Mouse (Mus musculus): Measurements from ENCODE around the gene AC131692.1. TPM values are rescaled to one million over a fixed set of nuclear protein-coding genes. Genes with fewer than 3 reads are reported as not detected.

The AC131692.1 gene
- polyA plus RNA-seq, 1 experiment from 2014 or later, result 0.42 TPM

DNA sequence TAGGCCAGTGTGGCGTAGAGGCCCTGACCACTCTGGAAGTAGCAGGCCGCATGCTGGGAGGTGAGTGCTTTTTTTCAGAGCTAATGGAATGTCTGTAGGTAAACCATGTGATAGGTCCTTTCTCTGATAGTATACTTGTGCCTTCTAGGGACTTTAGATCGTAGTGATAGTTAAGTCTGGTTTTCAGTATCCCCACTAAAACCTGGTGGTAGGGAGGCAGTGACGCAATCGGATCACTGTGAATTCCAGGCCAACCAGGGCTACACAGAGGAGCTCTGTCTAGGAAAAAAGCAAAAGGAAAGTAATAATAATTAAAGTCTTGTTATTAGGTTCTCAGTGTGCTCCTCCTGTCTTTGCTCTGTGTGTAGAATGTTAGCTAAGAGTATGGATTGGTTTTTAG, 35.7 kb upstream of the AC131692.1 start:
- H3K27me3 ChIP-seq, result no peaks in the 10 kb centered on the region
- no peak overlapping the region; the same call in 1 of the 2 replicates for H3K27ac ChIP-seq
- H3K4me1 ChIP-seq, result peaks cover 39% of the 10 kb centered on the region
- H3K4me2 ChIP-seq, result peak overlapping the region; percentile 84
- WGBS, result 43% methylated on average over 5 of the region's 5 CpGs
- H3K36me3 ChIP-seq (replicated peaks), result peaks cover 46% of the 10 kb centered on the region
- ATAC-seq (ENCODE audit: low FRiP score), result no peak; the same call in 1 of the 2 replicates
- H3K9me3 ChIP-seq, result no peaks in the 10 kb centered on the region
- peak overlapping the region; percentile 86 for H3K4me3 ChIP-seq (replicated peaks)
- peak overlapping the region; percentile 93 for H3K9ac ChIP-seq

DNA sequence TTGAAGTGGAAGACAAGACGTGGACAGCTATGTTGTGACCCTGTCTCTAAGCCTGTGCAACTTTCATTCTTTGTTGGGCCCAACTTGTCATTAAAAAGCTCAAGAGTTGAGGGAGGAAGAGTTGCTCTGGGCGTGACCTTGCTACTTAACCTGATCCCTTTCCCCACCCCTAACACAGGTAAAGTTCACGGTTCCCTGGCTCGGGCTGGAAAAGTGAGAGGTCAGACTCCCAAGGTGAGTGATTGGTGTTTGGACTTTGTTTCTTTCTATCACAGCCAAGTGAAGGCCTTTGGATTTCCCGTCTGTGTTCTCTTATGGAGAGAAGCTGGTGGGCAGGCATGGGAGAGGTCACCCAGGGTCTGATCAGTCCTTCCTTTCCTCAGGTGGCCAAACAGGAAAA, 35.3 kb upstream of the AC131692.1 start:
- peak overlapping the region; percentile 86 for H3K4me3 ChIP-seq (replicated peaks)
- H3K27ac ChIP-seq, result no peak overlapping the region
- H3K9me3 ChIP-seq, result no peaks in the 10 kb centered on the region
- ATAC-seq (ENCODE audit: low FRiP score), result no peak
- no peaks in the 10 kb centered on the region for H3K27me3 ChIP-seq
- peak overlapping the region; percentile 84 for H3K4me2 ChIP-seq
- H3K4me1 ChIP-seq, result peaks cover 41% of the 10 kb centered on the region
- WGBS, result 88% methylated on average over 5 of the region's 5 CpGs
- peak overlapping the region; percentile 93; the same call in 1 of the 2 replicates for H3K9ac ChIP-seq
- peaks cover 41% of the 10 kb centered on the region for H3K36me3 ChIP-seq (replicated peaks)

- ATAC-seq (ENCODE audit: low FRiP score), result peak; percentile 51
- peak within 1 kb of the TSS; percentile 98 for H3K9ac ChIP-seq
- peaks cover 41% of the 10 kb centered on the region for H3K4me1 ChIP-seq
- peak within 1 kb of the TSS; percentile 100 for H3K4me2 ChIP-seq
- H3K27ac ChIP-seq, result peak within 1 kb of the TSS; percentile 97
- WGBS, result under 1% methylated on average over 58 of the region's 58 CpGs
- no peaks in the 10 kb centered on the region for H3K27me3 ChIP-seq
- H3K4me3 ChIP-seq (replicated peaks), result peak within 1 kb of the TSS; percentile 89
- H3K9me3 ChIP-seq, result no peaks in the 10 kb centered on the region
- peaks cover 22% of the 10 kb centered on the region for H3K36me3 ChIP-seq (replicated peaks)
Measured at GRCm38 (mm10) chr19:6061021-6061533, 33.1 kb upstream of the AC131692.1 start, which contains the start of gene Znhit2. Znhit2 (plus strand) TSS chr19:6061192.

DNA sequence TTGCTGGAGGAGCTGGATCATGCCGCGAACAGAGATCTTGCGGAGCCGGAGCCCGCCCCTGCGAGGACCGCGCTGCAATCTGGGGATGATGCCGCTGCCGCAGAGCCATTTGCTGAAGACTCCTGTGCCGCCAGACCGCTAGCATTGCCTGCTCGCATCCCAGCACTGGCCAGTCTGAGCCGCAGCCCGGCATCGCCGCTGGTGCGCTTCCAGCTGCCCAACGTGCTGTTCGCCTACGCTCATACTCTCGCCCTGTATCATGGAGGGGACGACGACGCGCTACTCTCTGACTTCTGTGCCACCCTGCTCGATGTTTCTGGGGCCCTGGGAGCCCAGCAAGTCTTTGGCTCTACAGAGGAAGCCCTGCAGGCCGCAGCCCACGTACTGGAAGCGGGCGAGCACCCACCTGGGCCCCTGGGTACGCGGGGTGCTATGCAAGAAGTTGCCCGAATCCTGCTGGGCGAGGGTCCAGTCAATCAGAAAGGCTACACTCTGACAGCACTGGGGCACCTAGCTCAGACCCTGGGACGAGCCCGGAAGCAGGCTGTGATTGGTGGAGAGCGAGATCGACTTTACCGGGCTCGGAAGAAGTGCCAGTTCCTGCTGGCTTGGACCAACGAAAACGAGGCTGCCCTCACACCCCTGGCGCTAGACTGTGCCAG, 32.4 kb upstream of the AC131692.1 start:
- peak overlapping the region; percentile 98 for H3K9ac ChIP-seq
- peaks cover 41% of the 10 kb centered on the region for H3K4me1 ChIP-seq
- ATAC-seq (ENCODE audit: low FRiP score), result no peak
- H3K4me3 ChIP-seq (replicated peaks), result peak overlapping the region; percentile 89
- no peaks in the 10 kb centered on the region for H3K27me3 ChIP-seq
- H3K4me2 ChIP-seq, result peak overlapping the region; percentile 100
- no peaks in the 10 kb centered on the region for H3K9me3 ChIP-seq
- H3K36me3 ChIP-seq (replicated peaks), result peaks cover 22% of the 10 kb centered on the region
- H3K27ac ChIP-seq, result peak overlapping the region; percentile 97
- WGBS, result 2% methylated on average over 44 of the region's 44 CpGs

DNA sequence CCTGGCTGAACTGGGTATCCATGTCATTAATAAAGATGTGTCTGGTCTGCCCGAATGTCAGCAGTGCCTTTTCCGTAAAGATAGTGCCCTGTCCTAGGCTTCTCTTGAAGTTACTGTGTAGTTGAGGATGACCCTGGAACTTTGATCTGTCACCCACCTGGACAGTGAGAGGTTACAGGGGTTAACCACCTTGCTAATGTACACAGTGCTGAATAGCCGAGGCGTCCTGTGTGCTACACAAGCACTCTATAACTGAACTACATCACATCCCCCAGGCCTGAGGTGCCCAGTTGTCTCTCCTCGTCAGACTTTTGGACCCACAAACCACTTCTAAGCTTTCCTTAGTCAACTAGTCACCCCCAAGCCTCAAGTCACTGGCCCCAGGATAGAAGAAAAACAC, 31.8 kb upstream of the AC131692.1 start:
- Histone ChIP-seq H3K36me3 (replicated peaks) (peaks cover 22% of the 10 kb centered on the region), H3K27me3 (no peaks in the 10 kb centered on the region), H3K27ac (peak overlapping the region; percentile 97; the same call in 1 of the 2 replicates), H3K4me2 (peak overlapping the region; percentile 100), H3K4me3 (replicated peaks) (peak overlapping the region; percentile 89), H3K9ac (peak overlapping the region; percentile 98), H3K4me1 (peaks cover 44% of the 10 kb centered on the region), H3K9me3 (no peaks in the 10 kb centered on the region)
- ATAC-seq (ENCODE audit: low FRiP score), result no peak
- 80% methylated on average over 5 of the region's 5 CpGs for WGBS

- Histone ChIP-seq H3K27ac (no peak overlapping the region), H3K4me1 (peaks cover 50% of the 10 kb centered on the region), H3K9me3 (no peaks in the 10 kb centered on the region), H3K4me3 (replicated peaks) (no peak overlapping the region), H3K27me3 (no peaks in the 10 kb centered on the region), H3K4me2 (peak overlapping the region; percentile 19), H3K9ac (0 out of 2 replicates have a peak overlapping the region, but pooled peaks have one; percentile 98), H3K36me3 (replicated peaks) (peaks cover 22% of the 10 kb centered on the region)
- 85% methylated on average over 6 of the region's 6 CpGs for WGBS
- no peak for ATAC-seq (ENCODE audit: low FRiP score)
Measured at GRCm38 (mm10) chr19:6063081-6063480, 31.1 kb upstream of the AC131692.1 start.

GRCm38 (mm10) chr19:6066571-6066970, 27.6 kb upstream of the AC131692.1 start:
- Histone ChIP-seq H3K4me3 (replicated peaks) (peak overlapping the region; percentile 56), H3K27ac (peak overlapping the region; percentile 89), H3K27me3 (no peaks in the 10 kb centered on the region), H3K36me3 (replicated peaks) (peaks cover 36% of the 10 kb centered on the region), H3K9ac (peak overlapping the region; percentile 72), H3K9me3 (no peaks in the 10 kb centered on the region), H3K4me2 (peak overlapping the region; percentile 94), H3K4me1 (peaks cover 40% of the 10 kb centered on the region)
- 41% methylated on average over 5 of the region's 5 CpGs for WGBS
- ATAC-seq (ENCODE audit: low FRiP score), result no peak; the same call in 1 of the 2 replicates

DNA sequence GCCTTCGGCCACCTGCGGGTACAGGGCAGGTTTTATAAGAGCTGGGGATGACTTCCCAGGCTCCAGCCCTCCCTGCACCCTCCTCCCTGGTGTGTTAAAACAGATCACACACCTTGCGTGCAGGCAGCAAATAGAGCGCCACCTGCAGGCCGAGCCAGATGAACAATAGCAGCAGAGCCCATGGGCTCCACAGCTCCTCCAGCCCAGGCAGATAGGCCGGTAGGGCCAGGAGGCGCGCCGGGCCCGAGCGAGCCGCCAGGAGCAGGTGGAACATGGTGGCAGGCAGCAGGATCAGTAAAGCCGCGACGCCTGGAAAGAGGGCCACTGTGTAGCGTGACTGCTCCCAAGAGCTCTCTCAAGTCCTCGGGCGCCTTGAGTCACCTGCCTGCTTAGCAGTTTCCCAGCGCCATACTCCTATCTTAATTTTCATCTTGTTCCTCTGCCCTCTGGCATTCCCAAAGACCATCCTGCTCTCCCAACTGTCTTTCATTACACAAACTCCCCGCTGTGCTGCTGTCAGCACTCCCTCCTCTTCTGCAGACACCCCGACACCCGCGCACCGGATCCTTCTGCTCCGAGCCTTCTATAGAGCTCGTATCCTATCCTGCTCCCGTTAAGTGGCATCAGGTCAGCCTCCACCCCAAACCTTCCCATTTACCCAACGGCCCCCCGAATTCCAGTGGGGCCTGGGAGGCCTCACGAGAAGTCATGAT, 27.1 kb upstream of the AC131692.1 start:
- peak; percentile 76 for ATAC-seq (ENCODE audit: low FRiP score)

DNA sequence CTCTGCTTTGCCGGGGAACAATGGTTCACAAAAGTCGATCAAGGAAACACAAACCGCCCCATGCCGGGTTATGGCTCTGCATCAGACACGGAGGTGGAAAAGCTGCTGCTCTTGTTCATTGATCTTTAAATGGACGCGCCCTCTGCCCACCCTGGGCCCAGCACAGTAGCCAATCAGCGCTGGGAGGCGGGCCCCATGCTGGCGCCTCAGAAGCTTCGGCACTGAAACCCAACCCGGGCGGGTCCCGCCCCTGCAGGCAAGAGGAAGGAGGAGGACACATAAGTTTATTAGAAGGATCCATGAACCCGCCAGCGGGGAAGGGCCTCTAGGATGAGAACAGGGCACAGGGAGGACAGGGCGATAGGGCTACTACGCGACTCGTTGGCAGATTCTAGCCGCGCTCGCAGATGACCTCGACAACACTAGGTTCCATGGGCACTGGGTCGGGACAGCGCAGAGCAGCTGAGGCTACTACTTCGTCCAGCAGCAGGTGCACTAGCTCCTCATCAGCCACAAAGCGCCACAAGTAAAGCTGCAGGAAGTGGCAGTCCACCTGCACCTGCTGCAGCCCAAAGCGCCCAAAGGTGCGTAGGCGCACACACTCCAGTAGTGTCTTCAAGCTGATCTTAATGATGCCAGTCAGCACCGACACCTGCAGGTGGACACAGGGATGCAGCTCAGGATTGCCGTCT, 26.3 kb upstream of the AC131692.1 start, which contains the start of gene Tm7sf2:
Gene Tm7sf2, minus strand, starts transcription at position 650 of the 692 bp plus-strand sequence.
- peak; percentile 94 for ATAC-seq (ENCODE audit: low FRiP score)
- peaks cover 36% of the 10 kb centered on the region for H3K36me3 ChIP-seq (replicated peaks)
- WGBS, result 8% methylated on average over 33 of the region's 33 CpGs

More for the DNA sequence above, 27.1 kb upstream of the AC131692.1 start:
- no peaks in the 10 kb centered on the region for H3K27me3 ChIP-seq
- under 1% methylated on average over 30 of the region's 30 CpGs for WGBS
- peaks cover 37% of the 10 kb centered on the region for H3K36me3 ChIP-seq (replicated peaks)
- peaks cover 34% of the 10 kb centered on the region for H3K4me1 ChIP-seq
- H3K4me3 ChIP-seq (replicated peaks), result peak overlapping the region; percentile 56
- H3K4me2 ChIP-seq, result peak overlapping the region; percentile 94
- H3K27ac ChIP-seq, result peak overlapping the region; percentile 89
- H3K9me3 ChIP-seq, result no peaks in the 10 kb centered on the region
- peak overlapping the region; percentile 72 for H3K9ac ChIP-seq

GRCm38 (mm10) chr19:6068951-6069350, 25.3 kb upstream of the AC131692.1 start:
- Histone ChIP-seq H3K9ac (no peak overlapping the region), H3K4me3 (replicated peaks) (no peak overlapping the region), H3K4me2 (no peak overlapping the region), H3K27ac (no peak overlapping the region), H3K9me3 (no peaks in the 10 kb centered on the region), H3K36me3 (replicated peaks) (peaks cover 35% of the 10 kb centered on the region), H3K27me3 (no peaks in the 10 kb centered on the region), H3K4me1 (peaks cover 24% of the 10 kb centered on the region)
- no peak for ATAC-seq (ENCODE audit: low FRiP score)
- 79% methylated on average over 4 of the region's 4 CpGs for WGBS

More for the DNA sequence above, 26.3 kb upstream of the AC131692.1 start, which contains the start of gene Tm7sf2:
- H3K9me3 ChIP-seq, result no peaks in the 10 kb centered on the region
- H3K27me3 ChIP-seq, result no peaks in the 10 kb centered on the region
- peak within 1 kb of the TSS; percentile 72 for H3K9ac ChIP-seq
- H3K4me1 ChIP-seq, result peaks cover 27% of the 10 kb centered on the region
- H3K27ac ChIP-seq, result peak within 1 kb of the TSS; percentile 89
- H3K4me3 ChIP-seq (replicated peaks), result peak within 1 kb of the TSS; percentile 56
- peak within 1 kb of the TSS; percentile 94 for H3K4me2 ChIP-seq

DNA sequence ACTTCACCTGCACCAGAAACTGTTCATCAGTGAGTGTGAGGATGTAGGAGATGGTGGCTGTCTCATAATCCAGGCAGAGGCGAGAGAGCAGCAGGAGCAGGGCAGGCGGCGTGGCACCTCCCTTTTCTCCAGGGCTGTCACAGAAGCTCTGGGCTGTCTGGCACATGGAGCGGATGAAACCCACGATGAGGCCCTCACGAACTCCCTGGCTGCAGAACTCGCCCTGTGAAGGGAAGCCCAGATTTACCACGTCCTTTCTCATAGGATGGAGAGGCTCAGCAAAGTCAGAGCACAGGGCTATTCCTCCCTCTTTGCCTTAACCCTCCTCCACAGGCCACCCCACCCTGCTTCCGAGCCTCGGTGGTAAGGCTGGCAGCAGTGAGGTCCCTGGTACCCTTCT, 24.4 kb upstream of the AC131692.1 start:
- H3K9me3 ChIP-seq, result no peaks in the 10 kb centered on the region
- WGBS, result 89% methylated on average over 10 of the region's 10 CpGs
- ATAC-seq (ENCODE audit: low FRiP score), result no peak
- H3K27ac ChIP-seq, result no peak overlapping the region
- H3K4me1 ChIP-seq, result peaks cover 24% of the 10 kb centered on the region
- H3K27me3 ChIP-seq, result no peaks in the 10 kb centered on the region
- no peak overlapping the region for H3K4me2 ChIP-seq
- H3K9ac ChIP-seq, result no peak overlapping the region
- peaks cover 38% of the 10 kb centered on the region for H3K36me3 ChIP-seq (replicated peaks)
- no peak overlapping the region for H3K4me3 ChIP-seq (replicated peaks)

Data from forebrain, embryonic 12.5 days (tissue).